Mouse (Mus musculus) olfactory bulb, adult 2 months (tissue): ENCODE measurements around the gene Ube2c.

ENCODE experiments used
- CTCF ChIP-seq: fragments of 200-500 bp; IDR thresholded peaks from 2 replicates; pipeline ENCODE4 v1.5.1; 2012; ENCODE audit warnings: low read depth, mild to moderate bottlenecking, low read length, moderate library complexity; ENCODE audit not compliant: insufficient read depth
- POLR2A ChIP-seq: fragments of 200-500 bp; IDR thresholded peaks from 2 replicates; pipeline ENCODE4 v1.6.1; 2012; ENCODE audit warnings: mild to moderate bottlenecking, low read depth, low read length, moderate library complexity; ENCODE audit not compliant: insufficient read depth

DNA sequence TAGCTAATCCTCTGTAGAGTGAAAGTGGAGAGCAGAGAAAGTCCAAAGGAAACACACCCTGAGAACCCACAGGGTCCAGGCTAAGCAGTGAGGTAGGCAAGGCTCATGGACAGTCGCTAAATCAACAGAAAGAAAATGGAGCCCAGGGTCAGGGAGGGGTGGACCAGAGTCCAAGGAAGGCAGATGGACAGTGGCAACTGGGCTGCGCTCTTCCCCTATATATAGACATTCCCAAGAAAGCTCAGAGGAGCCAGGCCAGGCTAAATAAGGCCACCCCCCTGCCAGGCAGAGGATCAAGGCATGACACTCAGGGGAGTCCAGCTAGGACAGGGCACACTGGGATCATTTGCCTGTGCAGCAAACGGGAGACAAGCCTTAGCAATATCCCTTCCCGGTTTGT, 12.2 kb downstream of the Ube2c start:
- TF ChIP-seq POLR2A = no peak
- TF ChIP-seq CTCF = no peak
